Mouse (Mus musculus): ENCODE data around the gene Enc1. TPM values are rescaled to one million over a fixed set of nuclear protein-coding genes. Genes with fewer than 3 reads are reported as not detected.
"Not testable (repeated sequence)": the region's sequence is repeated elsewhere in the genome, so short reads cannot be mapped to it uniquely, and the experiment has no call there.

Gene Enc1
- total RNA-seq, 2 experiments from 2014 or later = 1.6 to 1.8 TPM

DNA sequence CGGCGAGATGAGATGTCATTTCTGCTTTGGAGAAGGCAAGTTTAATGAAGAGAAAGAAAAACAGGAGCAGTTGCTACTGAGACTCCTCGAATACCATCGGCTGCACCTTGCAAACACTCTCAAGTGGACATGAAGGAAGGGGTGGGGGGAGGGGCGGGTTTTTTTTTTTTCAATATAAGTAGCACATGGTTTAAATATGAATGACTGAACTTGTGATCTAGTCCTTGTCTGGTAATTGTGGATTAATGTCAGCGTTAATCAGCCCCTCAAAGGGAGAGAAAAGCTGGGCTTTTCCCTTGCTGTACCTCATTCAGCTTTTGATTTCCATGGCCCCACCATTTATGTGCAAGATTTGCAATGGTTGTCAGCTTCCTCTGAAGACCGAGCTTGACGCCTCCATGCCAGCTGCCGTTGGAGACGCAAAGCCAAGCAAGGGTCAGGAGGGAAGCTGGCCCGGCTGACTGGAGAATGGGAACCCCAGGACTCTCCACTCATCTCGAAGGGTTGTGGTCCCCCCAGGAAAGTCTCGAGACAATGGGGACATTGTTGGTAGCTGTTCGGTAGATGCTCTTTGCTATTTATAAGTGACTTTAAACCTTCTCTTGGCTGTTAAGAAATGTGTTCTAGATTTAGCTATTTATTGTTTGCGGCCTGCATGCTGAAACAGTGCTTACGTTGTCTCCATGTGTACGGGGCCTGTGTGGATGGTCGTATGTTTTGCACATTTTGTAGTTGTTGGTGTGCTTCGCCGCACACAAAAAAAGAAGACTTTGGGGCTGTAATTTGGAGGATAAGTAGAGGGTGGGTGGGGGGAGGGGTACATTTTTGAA lies 9.9 kb downstream of the Enc1 start:
- peak; percentile 4 for DNase-seq

DNA sequence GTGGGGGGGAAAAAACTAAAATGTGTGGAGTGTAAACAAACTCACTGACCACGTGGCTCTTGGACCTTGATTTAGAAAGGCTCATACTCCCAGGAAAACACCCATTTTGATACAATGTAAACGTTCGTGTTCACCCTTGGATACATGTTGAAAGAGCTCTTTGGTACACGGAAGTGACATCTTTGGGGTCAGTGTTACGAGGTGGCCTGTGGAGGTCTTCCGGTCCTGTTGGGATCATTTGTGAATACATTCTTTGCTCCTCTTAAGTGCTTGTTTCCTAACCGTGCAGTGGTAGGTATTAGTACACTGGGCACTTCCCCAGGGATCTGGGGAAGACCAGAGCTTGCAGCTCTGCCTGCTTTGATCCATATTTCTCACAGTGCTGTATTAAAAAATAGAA lies 10.8 kb downstream of the Enc1 start:
- DNase-seq = no peak

DNA sequence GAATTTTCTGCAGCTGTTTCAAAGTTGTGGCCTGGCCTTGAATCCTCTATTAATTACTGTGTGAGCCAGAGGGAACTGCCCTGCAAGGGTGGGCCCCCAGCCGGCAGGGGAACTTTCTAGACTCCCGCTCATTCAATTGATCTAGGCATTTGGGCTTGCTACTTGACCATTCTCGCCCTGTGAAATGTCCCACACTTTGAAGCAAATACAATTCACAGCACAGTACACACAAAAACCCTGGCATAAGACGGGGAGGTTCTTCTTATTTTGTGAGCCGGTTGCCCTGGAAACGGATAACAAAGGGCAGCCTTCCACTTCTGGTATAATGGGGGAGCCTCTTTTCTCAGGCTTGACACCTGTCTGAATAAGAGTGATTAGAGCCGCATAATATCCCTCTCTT lies 11.6 kb downstream of the Enc1 start:
- DNase-seq = no peak

DNA sequence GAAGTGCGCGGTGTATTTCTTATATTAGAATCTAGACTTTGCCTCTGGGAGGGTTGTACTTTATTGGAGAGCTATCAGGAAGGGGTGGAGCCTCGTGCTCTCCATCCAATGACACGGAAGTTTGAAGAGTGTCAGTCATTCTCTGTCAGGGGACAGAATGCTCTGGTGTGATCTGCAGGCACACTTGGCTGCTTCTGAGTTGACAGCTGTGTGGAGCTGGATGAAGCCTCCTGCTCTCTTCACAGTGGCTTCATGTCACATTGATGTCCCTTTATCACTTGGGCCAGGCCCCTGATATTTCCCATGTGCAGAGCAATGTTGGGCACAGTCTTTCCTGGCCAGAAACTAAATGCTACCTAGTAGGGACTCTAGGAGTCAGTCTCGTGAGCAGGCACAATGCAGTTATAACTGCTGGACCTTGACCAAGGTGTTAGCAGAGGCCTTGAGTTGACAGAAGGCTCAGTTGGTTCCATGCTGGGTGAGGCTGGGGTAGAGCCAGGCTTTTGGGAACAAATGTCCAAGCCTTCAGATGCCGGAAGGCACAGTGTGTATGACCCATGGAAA lies 12.6 kb downstream of the Enc1 start:
- no peak for DNase-seq

DNA sequence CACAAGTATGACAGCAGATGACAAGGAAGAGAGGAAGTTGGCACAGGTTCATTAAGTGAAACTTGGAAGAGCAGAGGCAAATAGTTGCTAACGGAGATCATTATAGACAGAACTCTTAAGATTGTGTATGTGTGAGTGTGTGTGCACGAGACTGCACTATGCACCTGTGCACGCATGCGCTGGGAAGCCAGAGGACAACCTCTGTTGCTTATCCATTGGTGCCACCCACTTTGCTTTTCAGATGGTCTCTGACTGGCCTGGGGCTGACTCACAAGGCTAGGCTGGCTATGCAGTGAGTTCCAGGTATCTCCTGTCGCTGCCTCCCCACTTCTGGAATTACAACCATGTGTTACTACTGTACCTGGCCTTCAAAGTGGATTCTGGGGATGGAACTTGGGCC lies 13.1 kb downstream of the Enc1 start:
- DNase-seq = no peak

DNA sequence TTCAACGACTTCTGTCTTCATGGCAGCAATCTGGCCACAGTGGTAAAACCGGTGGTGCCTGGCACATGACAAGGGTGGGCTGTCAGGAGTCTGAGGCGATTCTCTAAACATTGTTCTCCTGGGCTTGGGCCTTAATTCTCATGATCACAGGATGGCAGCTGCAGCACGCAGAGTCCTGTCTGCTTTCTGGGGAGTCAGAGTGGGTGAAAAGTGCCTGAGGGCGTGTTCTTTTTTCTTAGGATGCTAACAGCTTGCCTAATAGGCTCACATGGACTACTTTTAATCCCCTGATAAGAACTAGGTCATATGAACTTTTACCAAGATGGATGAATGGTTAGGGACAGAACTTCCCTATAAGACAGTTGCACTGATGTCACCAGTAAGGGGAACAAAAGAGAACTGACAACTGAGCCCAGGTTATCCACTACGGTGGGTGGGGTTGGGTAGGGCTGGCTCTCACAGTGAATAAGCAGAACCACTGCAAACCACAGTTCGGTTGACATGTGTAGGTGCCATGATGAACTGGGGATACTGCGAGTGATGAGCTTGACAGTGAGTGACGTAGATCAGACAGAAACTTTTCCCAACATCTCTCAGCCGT lies 13.8 kb downstream of the Enc1 start:
- DNase-seq = no peak

- no peak for DNase-seq
Observed at GRCm38 (mm10) chr13:97255976-97256848, 15.3 kb downstream of the Enc1 start.

- no peak for DNase-seq
Observed at GRCm38 (mm10) chr13:97256849-97257379, 16.0 kb downstream of the Enc1 start.

GRCm38 (mm10) chr13:97259271-97259670 lies 18.4 kb downstream of the Enc1 start:
- no peak for DNase-seq

DNA sequence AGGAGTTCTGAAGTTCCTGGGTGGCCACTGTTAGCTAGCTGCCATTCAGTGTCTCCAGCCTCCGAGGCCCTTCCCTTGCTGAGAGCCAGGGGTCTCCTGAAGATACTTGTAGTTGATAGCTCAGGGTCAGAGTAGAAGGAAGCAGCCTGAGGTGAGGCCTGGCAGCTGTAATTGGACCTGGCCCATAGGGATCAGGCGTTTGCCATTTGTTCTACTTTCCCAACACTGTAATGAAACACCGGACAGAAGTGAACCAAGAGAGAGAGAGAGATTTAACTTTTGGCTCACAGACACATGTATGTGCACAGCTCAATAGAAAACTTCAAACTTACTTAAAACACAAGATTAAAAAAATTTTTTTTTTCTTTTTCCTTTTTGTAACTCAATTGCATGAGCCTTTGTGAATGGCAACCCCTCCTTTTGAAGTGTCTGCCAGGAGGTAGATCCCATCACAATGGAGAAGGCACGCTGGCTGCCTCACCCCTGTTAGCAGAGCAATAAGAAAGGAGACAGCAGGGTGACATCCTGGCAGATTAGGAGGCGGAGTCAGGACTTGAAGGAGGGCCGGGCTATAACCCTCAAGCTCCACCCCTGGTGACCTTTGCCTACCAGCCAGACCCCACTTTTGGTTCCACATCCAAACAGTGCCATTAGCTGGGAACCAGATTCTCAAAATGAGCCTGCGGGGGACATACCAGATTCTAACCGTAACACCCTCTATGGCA lies 19.7 kb downstream of the Enc1 start:
- no peak for DNase-seq

DNA sequence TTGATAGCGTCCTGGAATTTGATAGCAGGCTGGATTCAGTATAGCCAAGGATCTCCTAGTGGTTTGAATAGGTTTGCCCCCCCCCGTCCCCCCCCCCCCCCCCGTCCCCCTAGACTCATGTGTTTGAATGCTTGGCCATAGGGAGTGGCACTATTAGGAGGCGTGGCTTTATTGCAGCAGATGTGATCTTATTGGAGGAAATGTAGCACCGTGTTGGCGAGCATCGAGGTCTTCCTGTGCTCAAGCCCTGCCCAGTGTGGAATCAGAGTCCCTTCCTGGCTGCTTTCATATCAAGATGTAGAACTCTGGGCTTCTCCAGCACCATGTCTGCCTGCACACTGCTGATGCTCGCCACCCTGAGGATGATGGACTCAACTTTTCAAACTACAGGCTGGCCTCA lies 20.6 kb downstream of the Enc1 start:
- DNase-seq = no peak

GRCm38 (mm10) chr13:97262676-97263075 lies 21.8 kb downstream of the Enc1 start:
- DNase-seq = no peak

DNA sequence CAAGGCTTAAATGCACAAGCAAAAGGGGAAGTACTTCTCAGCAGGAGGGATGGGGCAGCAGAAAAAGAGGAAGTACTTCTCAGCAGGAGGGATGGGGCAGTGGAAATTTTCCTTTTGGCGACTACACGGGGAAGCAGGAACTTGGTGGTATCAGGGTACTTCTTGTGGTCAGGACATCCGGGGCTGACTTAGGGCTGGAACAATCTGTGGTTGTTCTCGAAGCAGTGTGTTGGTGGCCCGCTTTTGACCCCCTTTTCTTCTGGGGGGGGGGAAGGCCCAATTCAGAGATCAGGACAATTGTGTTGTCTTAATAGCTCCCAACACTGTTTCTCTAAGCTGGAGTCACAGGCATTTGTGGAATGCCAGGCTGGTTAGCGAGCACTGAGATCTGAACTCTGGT lies 24.6 kb downstream of the Enc1 start:
- not testable (repeated sequence) for DNase-seq

DNA sequence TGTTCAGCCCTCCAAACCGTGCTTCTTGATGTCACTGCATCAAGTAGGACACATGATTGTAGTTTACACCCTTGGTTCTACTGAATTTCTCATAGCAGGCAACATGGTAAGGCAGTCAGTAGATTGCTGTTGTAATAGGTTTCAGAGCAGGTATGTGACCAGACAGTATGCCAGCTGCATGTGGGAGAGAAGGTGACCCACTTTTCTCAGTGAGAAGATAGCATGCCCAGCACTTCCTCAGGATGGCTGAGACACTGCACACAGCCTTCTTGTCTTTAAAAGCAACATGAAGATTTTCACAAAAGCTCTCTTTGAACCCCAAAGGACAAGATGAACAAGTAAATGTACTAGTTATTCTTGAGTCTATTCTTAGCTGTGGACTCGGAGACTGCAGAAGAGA lies 29.8 kb downstream of the Enc1 start:
- no peak for DNase-seq

GRCm38 (mm10) chr13:97271641-97272040 lies 30.7 kb downstream of the Enc1 start:
- no peak for DNase-seq

GRCm38 (mm10) chr13:97274757-97275156 lies 33.9 kb downstream of the Enc1 start:
- DNase-seq = no peak

DNA sequence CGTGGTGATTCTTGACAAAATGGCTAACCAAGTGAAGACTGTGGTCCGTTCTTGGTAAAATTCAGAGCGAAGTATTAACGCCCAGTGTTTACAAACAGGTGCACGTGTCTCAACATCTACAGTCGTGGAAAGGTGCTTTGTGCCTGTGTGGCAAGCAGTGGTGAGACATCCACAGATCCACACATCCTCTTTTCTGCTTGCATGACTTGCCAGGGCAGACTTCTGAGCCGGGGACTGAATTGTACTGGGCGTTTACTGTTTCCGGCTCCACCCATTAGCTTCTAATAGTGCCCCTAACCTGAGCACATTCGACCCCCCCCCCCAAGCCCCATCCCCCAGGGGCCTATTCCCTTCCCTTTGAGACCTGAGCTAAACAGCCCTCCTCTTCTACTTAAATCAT lies 34.6 kb downstream of the Enc1 start:
- no peak for DNase-seq

GRCm38 (mm10) chr13:97282051-97282910 lies 41.4 kb downstream of the Enc1 start:
- no peak for DNase-seq

- DNase-seq = no peak
Observed at GRCm38 (mm10) chr13:97282911-97283281, 42.0 kb downstream of the Enc1 start.

DNA sequence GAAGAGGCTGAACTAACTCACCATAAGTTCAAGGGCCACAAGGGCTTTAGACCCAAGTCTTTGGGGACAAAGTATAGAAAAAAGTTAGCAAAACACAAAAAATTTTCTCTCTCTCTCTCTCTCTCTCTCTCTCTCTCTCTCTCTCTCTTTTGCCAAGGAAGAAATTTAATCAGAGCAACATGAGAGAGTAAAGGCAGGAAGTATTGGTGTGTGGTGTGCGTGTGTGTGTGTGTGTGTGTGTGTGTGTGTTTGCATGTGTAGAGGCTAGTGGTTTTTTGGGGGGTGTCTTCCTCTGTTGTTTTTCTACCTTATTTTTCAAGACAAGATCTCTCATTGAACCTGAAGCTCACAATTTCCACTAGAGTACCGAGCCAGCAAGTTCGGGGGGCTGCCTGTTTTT lies 46.1 kb downstream of the Enc1 start:
- DNase-seq = no peak

GRCm38 (mm10) chr13:97290747-97291146 lies 49.8 kb downstream of the Enc1 start:
- DNase-seq = no peak
